Mouse (Mus musculus) ES-Bruce4 (cell line): Measurements from ENCODE around the gene Tmprss9.

ENCODE experiments used
- EP300 ChIP-seq: IDR thresholded peaks from 2 replicates; pipeline ENCODE4 v1.6.1; 2011; ENCODE audit warnings: low read depth, low read length; ENCODE audit not compliant: insufficient read depth
- POLR2A ChIP-seq: IDR thresholded peaks from one replicate; pipeline ENCODE4 v1.8.1; 2011; ENCODE audit warnings: low read length; ENCODE audit not compliant: insufficient read depth

DNA sequence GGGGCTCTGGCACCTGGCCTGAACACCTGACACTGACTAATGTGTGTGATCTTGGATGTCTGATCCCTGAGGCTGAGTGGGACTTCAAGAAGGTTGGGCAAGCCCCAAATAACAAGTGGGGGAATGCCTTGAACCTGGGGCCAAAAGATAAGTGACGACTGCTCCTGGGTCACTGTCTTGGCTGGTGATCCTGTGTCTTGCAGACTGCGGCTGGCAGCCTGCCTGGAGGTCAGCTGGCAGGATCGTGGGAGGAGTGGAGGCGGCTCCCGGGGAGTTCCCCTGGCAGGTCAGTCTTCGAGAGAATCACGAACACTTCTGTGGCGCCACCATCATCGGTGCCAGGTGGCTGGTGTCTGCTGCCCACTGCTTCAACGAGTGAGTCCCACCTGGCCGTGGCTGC is 15.5 kb downstream of the Tmprss9 start:
- TF ChIP-seq EP300 (no peak), POLR2A (no peak)
